Mouse (Mus musculus) right cerebral cortex, postnatal 14 days (tissue): ENCODE data around the gene Myo1c.
"Not testable (repeated sequence)": the region's sequence is repeated elsewhere in the genome, so short reads cannot be mapped to it uniquely, and the experiment has no call there.

ENCODE experiments used
- DNase-seq: peaks from one replicate; pipeline ENCODE4 v3.0.0; 2022

The Myo1c gene

GRCm38 (mm10) chr11:75669853-75670200 lies 19.5 kb downstream of the Myo1c start:
- no peak for DNase-seq

- no peak for DNase-seq
Measured at GRCm38 (mm10) chr11:75671426-75672180, 21.3 kb downstream of the Myo1c start.

GRCm38 (mm10) chr11:75673411-75673810 lies 23.1 kb downstream of the Myo1c start:
- no peak for DNase-seq

GRCm38 (mm10) chr11:75674875-75675274 lies 24.6 kb downstream of the Myo1c start:
- DNase-seq = no peak

- no peak for DNase-seq
Measured at GRCm38 (mm10) chr11:75677881-75678746, 27.8 kb downstream of the Myo1c start.

- peak; percentile 98 for DNase-seq
Measured at GRCm38 (mm10) chr11:75678747-75679438, 28.6 kb downstream of the Myo1c start, which contains the start of gene Crk. Crk (plus strand) TSS chr11:75679259.

- peak; percentile 63 for DNase-seq
Measured at GRCm38 (mm10) chr11:75679439-75680171, 29.3 kb downstream of the Myo1c start.

- DNase-seq = no peak
Measured at GRCm38 (mm10) chr11:75684462-75684861, 34.2 kb downstream of the Myo1c start.

GRCm38 (mm10) chr11:75684956-75685355 lies 34.7 kb downstream of the Myo1c start:
- DNase-seq = no peak

- DNase-seq = no peak
Measured at GRCm38 (mm10) chr11:75687343-75687993, 37.2 kb downstream of the Myo1c start.

- DNase-seq = no peak
Measured at GRCm38 (mm10) chr11:75688132-75688531, 37.8 kb downstream of the Myo1c start.

- no peak for DNase-seq
Measured at GRCm38 (mm10) chr11:75689977-75690376, 39.7 kb downstream of the Myo1c start.

- no peak for DNase-seq
Measured at GRCm38 (mm10) chr11:75691047-75691446, 40.7 kb downstream of the Myo1c start.

GRCm38 (mm10) chr11:75693570-75693969 lies 43.3 kb downstream of the Myo1c start:
- no peak for DNase-seq

- not testable (repeated sequence) for DNase-seq
Measured at GRCm38 (mm10) chr11:75697464-75697863, 47.2 kb downstream of the Myo1c start.

- DNase-seq = no peak
Measured at GRCm38 (mm10) chr11:75700557-75700956, 50.3 kb downstream of the Myo1c start.

GRCm38 (mm10) chr11:75702761-75703160 lies 52.5 kb downstream of the Myo1c start:
- DNase-seq = no peak

- no peak for DNase-seq
Measured at GRCm38 (mm10) chr11:75703748-75704147, 53.4 kb downstream of the Myo1c start.

- DNase-seq = no peak
Measured at GRCm38 (mm10) chr11:75713949-75714348, 63.6 kb downstream of the Myo1c start.

GRCm38 (mm10) chr11:75715556-75715955 lies 65.3 kb downstream of the Myo1c start:
- DNase-seq = no peak

GRCm38 (mm10) chr11:75716661-75717325 lies 66.5 kb downstream of the Myo1c start:
- no peak for DNase-seq

- DNase-seq = no peak
Measured at GRCm38 (mm10) chr11:75722339-75722738, 72.0 kb downstream of the Myo1c start.
